Mouse (Mus musculus): ENCODE data around the gene Adora1. TPM values are rescaled to one million over a fixed set of nuclear protein-coding genes. Genes with fewer than 3 reads are reported as not detected.
A peak's percentile ranks its signal among the peaks of the same experiment; 100 is the strongest.

The Adora1 gene
- polyA plus RNA-seq, 1 experiment from 2014 or later = 1.8 TPM

GRCm38 (mm10) chr1:134154121-134154520, 81.1 kb downstream of the Adora1 start:
- H3K9ac ChIP-seq (ENCODE audit: low read depth, low read length) = no peak overlapping the region
- H3K27ac ChIP-seq (replicated peaks; ENCODE audit: low read depth, low read length) = no peak overlapping the region
- H3K4me1 ChIP-seq (ENCODE audit: control insufficient read depth, insufficient read depth, low read length) = no peaks in the 10 kb centered on the region
- DNase-seq (ENCODE audit: low spot score) (no peak), ATAC-seq (ENCODE audit: low read depth) (no peak)
- no peaks in the 10 kb centered on the region for H3K27me3 ChIP-seq (replicated peaks; ENCODE audit: control insufficient read depth, insufficient read depth, low read length)
- H3K9me3 ChIP-seq (ENCODE audit: control insufficient read depth, low read length) = peaks cover 4% of the 10 kb centered on the region; the same call in 1 of the 2 replicates
- 84% methylated on average over 3 of the region's 3 CpGs for WGBS
- H3K4me2 ChIP-seq (ENCODE audit: low read depth, low read length) = no peak overlapping the region
- H3K36me3 ChIP-seq (ENCODE audit: control insufficient read depth, insufficient read depth, low read length) = no peaks in the 10 kb centered on the region
- no peak overlapping the region for H3K4me3 ChIP-seq (ENCODE audit: low read depth, low read length)

- DNase-seq (ENCODE audit: low spot score) = no peak
- H3K9ac ChIP-seq (ENCODE audit: low read depth, low read length) = no peak overlapping the region
- H3K4me3 ChIP-seq (ENCODE audit: low read depth, low read length) = no peak overlapping the region
- ATAC-seq (ENCODE audit: low read depth) = no peak
- no peak overlapping the region for H3K4me2 ChIP-seq (ENCODE audit: low read depth, low read length)
- no peak overlapping the region for H3K27ac ChIP-seq (replicated peaks; ENCODE audit: low read depth, low read length)
- H3K27me3 ChIP-seq (replicated peaks; ENCODE audit: control insufficient read depth, insufficient read depth, low read length) = no peaks in the 10 kb centered on the region
- H3K4me1 ChIP-seq (ENCODE audit: control insufficient read depth, insufficient read depth, low read length) = no peaks in the 10 kb centered on the region
- H3K9me3 ChIP-seq (ENCODE audit: control insufficient read depth, low read length) = peaks cover 4% of the 10 kb centered on the region; the same call in 1 of the 2 replicates
- H3K36me3 ChIP-seq (ENCODE audit: control insufficient read depth, insufficient read depth, low read length) = no peaks in the 10 kb centered on the region
- WGBS = 74% methylated on average over 21 of the region's 21 CpGs
Measured at GRCm38 (mm10) chr1:134152626-134153590, 82.3 kb downstream of the Adora1 start.

DNA sequence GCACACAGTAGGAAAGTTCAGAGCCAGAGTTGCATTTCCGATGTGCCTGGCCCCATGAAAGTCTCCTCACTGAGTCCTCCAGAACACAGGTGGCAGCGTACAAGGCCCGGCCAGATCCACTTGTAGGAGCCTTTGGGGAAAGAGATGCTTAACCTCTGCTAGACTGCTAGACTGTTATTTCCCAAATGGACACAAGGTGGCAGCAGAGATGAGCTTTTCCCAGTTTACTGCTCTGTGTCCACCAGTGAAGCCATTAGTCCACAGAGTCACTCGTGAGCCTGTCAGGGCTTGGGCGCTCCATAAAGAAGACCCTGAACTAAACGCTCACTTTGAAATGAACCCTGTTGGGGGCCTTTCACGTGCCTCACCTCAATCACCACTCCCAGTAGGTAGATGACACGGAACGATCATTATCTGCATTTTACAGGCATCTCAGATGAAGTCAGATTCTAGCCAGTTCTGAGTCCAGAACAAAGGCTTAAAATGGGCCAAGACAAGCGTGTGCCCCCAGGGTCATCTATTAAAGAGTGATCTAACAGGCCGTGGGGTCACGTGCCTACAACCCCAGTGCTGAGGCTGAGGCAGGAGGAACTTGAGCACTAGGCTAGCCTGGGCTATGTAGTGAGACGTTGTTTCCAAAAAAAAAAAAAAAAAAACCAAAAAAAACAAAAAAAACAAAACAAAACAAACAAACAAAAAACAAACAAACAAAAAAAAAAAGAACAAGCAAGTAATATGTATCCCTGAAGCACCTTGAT, 83.4 kb downstream of the Adora1 start:
- no peak overlapping the region for H3K4me3 ChIP-seq (ENCODE audit: low read depth, low read length)
- H3K4me2 ChIP-seq (ENCODE audit: low read depth, low read length) = no peak overlapping the region
- H3K27ac ChIP-seq (replicated peaks; ENCODE audit: low read depth, low read length) = no peak overlapping the region
- DNase-seq (ENCODE audit: low spot score) (peak; percentile 88), ATAC-seq (ENCODE audit: low read depth) (peak; percentile 92)
- H3K4me1 ChIP-seq (ENCODE audit: control insufficient read depth, insufficient read depth, low read length) = no peaks in the 10 kb centered on the region
- H3K9ac ChIP-seq (ENCODE audit: low read depth, low read length) = no peak overlapping the region
- WGBS = 32% methylated on average over 13 of the region's 13 CpGs
- H3K36me3 ChIP-seq (ENCODE audit: control insufficient read depth, insufficient read depth, low read length) = no peaks in the 10 kb centered on the region
- H3K9me3 ChIP-seq (ENCODE audit: control insufficient read depth, low read length) = peaks cover 4% of the 10 kb centered on the region; the same call in 1 of the 2 replicates
- H3K27me3 ChIP-seq (replicated peaks; ENCODE audit: control insufficient read depth, insufficient read depth, low read length) = no peaks in the 10 kb centered on the region

GRCm38 (mm10) chr1:134150745-134151144, 84.5 kb downstream of the Adora1 start:
- Histone ChIP-seq H3K4me3 (ENCODE audit: low read depth, low read length) (no peak overlapping the region), H3K27me3 (replicated peaks; ENCODE audit: control insufficient read depth, insufficient read depth, low read length) (no peaks in the 10 kb centered on the region), H3K4me2 (ENCODE audit: low read depth, low read length) (no peak overlapping the region), H3K36me3 (ENCODE audit: control insufficient read depth, insufficient read depth, low read length) (no peaks in the 10 kb centered on the region), H3K9me3 (ENCODE audit: control insufficient read depth, low read length) (peaks cover 4% of the 10 kb centered on the region; the same call in 1 of the 2 replicates), H3K4me1 (ENCODE audit: control insufficient read depth, insufficient read depth, low read length) (no peaks in the 10 kb centered on the region), H3K9ac (ENCODE audit: low read depth, low read length) (no peak overlapping the region), H3K27ac (replicated peaks; ENCODE audit: low read depth, low read length) (no peak overlapping the region)
- ATAC-seq (ENCODE audit: low read depth) (no peak), DNase-seq (ENCODE audit: low spot score) (no peak)
- 91% methylated on average over 9 of the region's 9 CpGs for WGBS

DNA sequence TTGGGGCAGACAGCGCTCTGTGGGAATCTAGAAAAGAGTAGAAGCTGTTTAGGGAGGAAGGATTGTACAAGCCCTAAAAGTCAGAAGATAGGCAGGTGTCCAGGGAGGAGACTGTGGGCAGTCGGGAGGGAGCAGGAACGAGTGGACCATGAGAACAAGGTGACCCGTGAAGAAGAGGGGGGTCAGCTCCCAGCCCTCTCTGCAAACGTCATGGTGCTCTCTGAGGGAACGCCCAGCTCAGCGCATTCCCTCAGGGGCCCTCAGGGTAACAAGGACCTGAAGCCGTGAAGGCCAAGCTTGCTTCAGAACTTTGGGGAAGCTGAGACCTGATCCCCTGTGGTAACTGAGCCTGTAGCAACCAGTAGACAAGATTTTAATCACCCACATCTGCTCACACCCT, 85.2 kb downstream of the Adora1 start:
- WGBS = 52% methylated on average over 8 of the region's 8 CpGs
- H3K36me3 ChIP-seq (ENCODE audit: control insufficient read depth, insufficient read depth, low read length) = no peaks in the 10 kb centered on the region
- no peaks in the 10 kb centered on the region for H3K4me1 ChIP-seq (ENCODE audit: control insufficient read depth, insufficient read depth, low read length)
- no peaks in the 10 kb centered on the region for H3K27me3 ChIP-seq (replicated peaks; ENCODE audit: control insufficient read depth, insufficient read depth, low read length)
- H3K4me3 ChIP-seq (ENCODE audit: low read depth, low read length) = no peak overlapping the region
- DNase-seq (ENCODE audit: low spot score) (no peak), ATAC-seq (ENCODE audit: low read depth) (no peak)
- no peak overlapping the region for H3K4me2 ChIP-seq (ENCODE audit: low read depth, low read length)
- no peak overlapping the region for H3K9ac ChIP-seq (ENCODE audit: low read depth, low read length)
- H3K27ac ChIP-seq (replicated peaks; ENCODE audit: low read depth, low read length) = no peak overlapping the region
- H3K9me3 ChIP-seq (ENCODE audit: control insufficient read depth, low read length) = peaks cover 4% of the 10 kb centered on the region; the same call in 1 of the 2 replicates

Other genes with a start within 250 kb of the Adora1 start
- 40.8 and 44.2 TPM in 2 replicates for gene Fmod, start 198.2 kb downstream of the Adora1 start, polyA plus RNA-seq (2014; fragmentation: Nextera tagmentation; extraction: Ambion mirVana)
- 37.9 and 41.3 TPM in 2 replicates for gene Btg2, start 156.3 kb downstream of the Adora1 start, polyA plus RNA-seq (2014; fragmentation: Nextera tagmentation; extraction: Ambion mirVana)
- gene Chit1, start 124.2 kb downstream of the Adora1 start, polyA plus RNA-seq (2014; fragmentation: Nextera tagmentation; extraction: Ambion mirVana) = 0.18 and 0.43 TPM in 2 replicates
- gene Chil1, start 53.3 kb downstream of the Adora1 start, polyA plus RNA-seq (2014; fragmentation: Nextera tagmentation; extraction: Ambion mirVana) = 23.3 and 27.0 TPM in 2 replicates
- 151 and 157 TPM in 2 replicates for gene Mybph, start 42.0 kb downstream of the Adora1 start, polyA plus RNA-seq (2014; fragmentation: Nextera tagmentation; extraction: Ambion mirVana)
- 219 and 223 TPM in 2 replicates for gene Myog, start 54.6 kb upstream of the Adora1 start, polyA plus RNA-seq (2014; fragmentation: Nextera tagmentation; extraction: Ambion mirVana)
- gene Ppfia4, start 97.5 kb upstream of the Adora1 start, polyA plus RNA-seq (2014; fragmentation: Nextera tagmentation; extraction: Ambion mirVana) = 12.8 and 14.1 TPM in 2 replicates
- gene Tmem183a, start 126.5 kb upstream of the Adora1 start, polyA plus RNA-seq (2014; fragmentation: Nextera tagmentation; extraction: Ambion mirVana) = 75.3 and 78.0 TPM in 2 replicates
- not detected in 2 replicates for gene 4933406M09Rik, start 150.5 kb upstream of the Adora1 start, polyA plus RNA-seq (2014; fragmentation: Nextera tagmentation; extraction: Ambion mirVana)
- gene Cyb5r1, start 170.1 kb upstream of the Adora1 start, polyA plus RNA-seq (2014; fragmentation: Nextera tagmentation; extraction: Ambion mirVana) = 29.9 and 31.5 TPM in 2 replicates
- 97.2 and 102 TPM in 2 replicates for gene Adipor1, start 179.9 kb upstream of the Adora1 start, polyA plus RNA-seq (2014; fragmentation: Nextera tagmentation; extraction: Ambion mirVana)
- 24.6 and 24.7 TPM in 2 replicates for gene Klhl12, start 220.1 kb upstream of the Adora1 start, polyA plus RNA-seq (2014; fragmentation: Nextera tagmentation; extraction: Ambion mirVana)